Mouse (Mus musculus) ES-Bruce4 (cell line): ENCODE measurements at regions not wholly inside any gene's neighbourhood (a gene's known extent, or its start where the extent isn't known, plus 50 kb on each side); places are given as distances from the start of the nearest gene placed in this dataset.

ENCODE experiments used
- H3K27ac ChIP-seq: 2 replicates; pipeline ENCODE4 v1.5.1; 2012; ENCODE audit warnings: low read length, inconsistent platforms; ENCODE audit not compliant: insufficient read depth
- H3K27me3 ChIP-seq: 2 replicates; pipeline ENCODE4 v1.6.1; 2012; ENCODE audit warnings: mild to moderate bottlenecking, low read length, inconsistent platforms; ENCODE audit not compliant: control insufficient read depth, poor library complexity, insufficient read depth, severe bottlenecking
- H3K36me3 ChIP-seq: 2 replicates; pipeline ENCODE4 v1.6.1; 2012; ENCODE audit warnings: inconsistent platforms, mild to moderate bottlenecking, low read length, moderate library complexity; ENCODE audit not compliant: control insufficient read depth, poor library complexity, insufficient read depth, severe bottlenecking
- H3K4me1 ChIP-seq: one replicate; pipeline ENCODE4 v1.8.1; 2011; ENCODE audit warnings: low read length; ENCODE audit not compliant: control insufficient read depth, insufficient read depth
- H3K4me3 ChIP-seq: 2 replicates; pipeline ENCODE4 v1.5.1; 2011; ENCODE audit warnings: low read depth, mild to moderate bottlenecking, low read length
- H3K9ac ChIP-seq: 2 replicates; pipeline ENCODE4 v1.6.1; 2012; ENCODE audit warnings: low read depth, mild to moderate bottlenecking, inconsistent platforms; ENCODE audit not compliant: poor library complexity, severe bottlenecking
- H3K9me3 ChIP-seq: replicated peaks from 2 replicates; pipeline ENCODE4 v1.6.1; 2012; ENCODE audit warnings: mild to moderate bottlenecking, low read length, inconsistent platforms; ENCODE audit not compliant: control insufficient read depth, poor library complexity, insufficient read depth, severe bottlenecking
- CTCF ChIP-seq: IDR thresholded peaks from one replicate; pipeline ENCODE4 v1.8.1; 2011; ENCODE audit warnings: low read depth, low read length
- EP300 ChIP-seq: IDR thresholded peaks from 2 replicates; pipeline ENCODE4 v1.6.1; 2011; ENCODE audit warnings: low read depth, low read length; ENCODE audit not compliant: insufficient read depth
- POLR2A ChIP-seq: IDR thresholded peaks from one replicate; pipeline ENCODE4 v1.8.1; 2011; ENCODE audit warnings: low read length; ENCODE audit not compliant: insufficient read depth

- TF ChIP-seq EP300, result no peak
- no peak for TF ChIP-seq POLR2A
- no peak for TF ChIP-seq CTCF
- no peak overlapping the region for H3K27ac ChIP-seq
- no peak overlapping the region for H3K9ac ChIP-seq
- no peak overlapping the region for H3K4me3 ChIP-seq
- no peaks in the 10 kb centered on the region for H3K36me3 ChIP-seq
- H3K4me1 ChIP-seq, result no peaks in the 10 kb centered on the region
- no peaks in the 10 kb centered on the region for H3K27me3 ChIP-seq
- H3K9me3 ChIP-seq, result no peaks in the 10 kb centered on the region
Observed at GRCm38 (mm10) chr13:44437709-44438108, 291.6 kb upstream of the Jarid2 start.

- no peaks in the 10 kb centered on the region for H3K36me3 ChIP-seq
Observed at GRCm38 (mm10) chr13:44441061-44441460, 288.2 kb upstream of the Jarid2 start.

GRCm38 (mm10) chr13:44449216-44449830, 280.0 kb upstream of the Jarid2 start:
- TF ChIP-seq POLR2A (no peak), CTCF (no peak), EP300 (no peak)
- no peak overlapping the region for H3K4me3 ChIP-seq
- H3K27me3 ChIP-seq, result no peaks in the 10 kb centered on the region
- no peaks in the 10 kb centered on the region for H3K9me3 ChIP-seq
- H3K4me1 ChIP-seq, result no peaks in the 10 kb centered on the region
- H3K36me3 ChIP-seq, result no peaks in the 10 kb centered on the region
- no peak overlapping the region for H3K9ac ChIP-seq
- H3K27ac ChIP-seq, result no peak overlapping the region

More at GRCm38 (mm10) chr13:44441061-44441460, 288.2 kb upstream of the Jarid2 start:
- no peak overlapping the region for H3K9ac ChIP-seq
- H3K4me3 ChIP-seq, result no peak overlapping the region
- H3K27me3 ChIP-seq, result no peaks in the 10 kb centered on the region
- TF ChIP-seq CTCF (no peak), EP300 (no peak), POLR2A (no peak)
- H3K27ac ChIP-seq, result no peak overlapping the region
- no peaks in the 10 kb centered on the region for H3K4me1 ChIP-seq
- no peaks in the 10 kb centered on the region for H3K9me3 ChIP-seq

- H3K27me3 ChIP-seq, result no peaks in the 10 kb centered on the region
- H3K9ac ChIP-seq, result no peak overlapping the region
- no peak overlapping the region for H3K27ac ChIP-seq
- H3K36me3 ChIP-seq, result no peaks in the 10 kb centered on the region
- no peak overlapping the region for H3K4me3 ChIP-seq
- TF ChIP-seq CTCF (no peak), EP300 (no peak), POLR2A (no peak)
- no peaks in the 10 kb centered on the region for H3K9me3 ChIP-seq
- H3K4me1 ChIP-seq, result no peaks in the 10 kb centered on the region
Observed at GRCm38 (mm10) chr13:44451224-44451623, 278.1 kb upstream of the Jarid2 start.

GRCm38 (mm10) chr13:44453131-44453530, 276.1 kb upstream of the Jarid2 start:
- H3K9me3 ChIP-seq, result no peaks in the 10 kb centered on the region
- H3K27me3 ChIP-seq, result no peaks in the 10 kb centered on the region
- H3K27ac ChIP-seq, result no peak overlapping the region
- no peaks in the 10 kb centered on the region for H3K4me1 ChIP-seq
- H3K36me3 ChIP-seq, result no peaks in the 10 kb centered on the region
- no peak overlapping the region for H3K9ac ChIP-seq
- TF ChIP-seq CTCF (no peak), POLR2A (no peak), EP300 (no peak)
- H3K4me3 ChIP-seq, result no peak overlapping the region

- Histone ChIP-seq H3K27ac (no peak overlapping the region), H3K4me3 (no peak overlapping the region), H3K9me3 (no peaks in the 10 kb centered on the region), H3K36me3 (no peaks in the 10 kb centered on the region), H3K9ac (no peak overlapping the region), H3K4me1 (no peaks in the 10 kb centered on the region), H3K27me3 (no peaks in the 10 kb centered on the region)
- TF ChIP-seq CTCF (no peak), EP300 (no peak), POLR2A (no peak)
Observed at GRCm38 (mm10) chr13:44454136-44454535, 275.1 kb upstream of the Jarid2 start.
